In genomic region chr12:40477621-40478452, GRCm38 (mm10) we compare ENCODE assay signal across 8 mouse cellular contexts. TPM values are rescaled to one million over a fixed set of nuclear protein-coding genes. Genes with fewer than 3 reads are reported as not detected.
DNase-seq lines count a peak whose midpoint lies in the region; ATAC-seq and TF ChIP-seq lines count a peak whose summit lies in the region.
"Had no signal": no experiment of that assay in that cellular context is flagged by ENCODE, and none has a peak within 500 bp of the region (broad histone marks: within the 10 kb centered on the region; RNA-seq: fewer than 3 reads in every experiment).

No protein-coding gene starts in this region.

- H3K4me2 ChIP-seq in limb, embryonic 12.5 days = no peak overlapping the region
- no peak overlapping the region for H3K4me2 ChIP-seq in forebrain, embryonic 15.5 days (replicated peaks)
- no peak overlapping the region for H3K4me2 ChIP-seq in midbrain, postnatal 0 days (ENCODE audit: low read depth, low read length, poor library complexity, severe bottlenecking)

- H3K27me3 ChIP-seq in limb, embryonic 12.5 days = peaks cover 11% of the 10 kb centered on the region; the same call in 1 of the 2 replicates
- no peaks in the 10 kb centered on the region for H3K27me3 ChIP-seq in limb, embryonic 10.5 days (ENCODE audit: low read depth, poor library complexity, severe bottlenecking)
- H3K27me3 ChIP-seq in forebrain, embryonic 15.5 days = no peaks in the 10 kb centered on the region
- no peaks in the 10 kb centered on the region for H3K27me3 ChIP-seq in midbrain, postnatal 0 days (ENCODE audit: insufficient read depth, low read length)

- no peak overlapping the region for H3K9ac ChIP-seq in limb, embryonic 12.5 days (replicated peaks)
- H3K9ac ChIP-seq in forebrain, embryonic 15.5 days (replicated peaks) = no peak overlapping the region
- no peak overlapping the region for H3K9ac ChIP-seq in midbrain, postnatal 0 days (replicated peaks; ENCODE audit: low read length, poor library complexity, severe bottlenecking)

- peaks cover 25% of the 10 kb centered on the region for H3K4me1 ChIP-seq in limb, embryonic 12.5 days (replicated peaks)
- H3K4me1 ChIP-seq in limb, embryonic 10.5 days = peaks cover 23% of the 10 kb centered on the region
- peaks cover 31% of the 10 kb centered on the region for H3K4me1 ChIP-seq in forebrain, embryonic 15.5 days
- H3K4me1 ChIP-seq in midbrain, postnatal 0 days (ENCODE audit: insufficient read depth, low read length) = peaks cover 5% of the 10 kb centered on the region

- no peaks in the 10 kb centered on the region for H3K9me3 ChIP-seq in limb, embryonic 12.5 days
- no peaks in the 10 kb centered on the region for H3K9me3 ChIP-seq in limb, embryonic 10.5 days (replicated peaks)
- no peaks in the 10 kb centered on the region for H3K9me3 ChIP-seq in forebrain, embryonic 15.5 days
- H3K9me3 ChIP-seq in midbrain, postnatal 0 days (ENCODE audit: low read length) = no peaks in the 10 kb centered on the region

- no peak for TF ChIP-seq CTCF in midbrain, postnatal 0 days (IDR thresholded peaks at IDR 0.05)

- H3K27ac ChIP-seq in limb, embryonic 12.5 days = 0 out of 2 replicates have a peak overlapping the region, but pooled peaks have one; percentile 45
- H3K27ac ChIP-seq in limb, embryonic 10.5 days = no peak overlapping the region
- H3K27ac ChIP-seq in forebrain, embryonic 15.5 days (replicated peaks) = no peak overlapping the region
- H3K27ac ChIP-seq in midbrain, postnatal 0 days (ENCODE audit: low read depth, low read length) = no peak overlapping the region

- 0 out of 2 replicates have a peak, but pooled peaks have one; percentile 42 for ATAC-seq in limb, embryonic 12.5 days (ENCODE audit: insufficient number of reproducible peaks, insufficient read depth, low FRiP score, low TSS enrichment, low read depth)
- peak; percentile 36; the same call in 1 of the 2 replicates for ATAC-seq in forebrain, embryonic 15.5 days (replicated peaks)
- ATAC-seq in midbrain, postnatal 0 days (ENCODE audit: low FRiP score) = peak; percentile 71

- no peaks in the 10 kb centered on the region for H3K36me3 ChIP-seq in limb, embryonic 12.5 days
- no peaks in the 10 kb centered on the region for H3K36me3 ChIP-seq in limb, embryonic 10.5 days
- no peaks in the 10 kb centered on the region for H3K36me3 ChIP-seq in forebrain, embryonic 15.5 days
- H3K36me3 ChIP-seq in midbrain, postnatal 0 days (ENCODE audit: insufficient read depth, low read length) = no peaks in the 10 kb centered on the region

- no peak overlapping the region for H3K4me3 ChIP-seq in limb, embryonic 12.5 days (replicated peaks)
- no peak overlapping the region for H3K4me3 ChIP-seq in limb, embryonic 10.5 days
- H3K4me3 ChIP-seq in forebrain, embryonic 15.5 days = no peak overlapping the region
- no peak overlapping the region for H3K4me3 ChIP-seq in midbrain, postnatal 0 days (ENCODE audit: low read depth, low read length)
- H3K4me3 ChIP-seq: erythroblast, embryonic 14.5 days had no signal

- 37% methylated on average over 8 of the region's 8 CpGs for WGBS in limb, embryonic 12.5 days
- WGBS in limb, embryonic 10.5 days = 45% methylated on average over 8 of the region's 8 CpGs
- WGBS in forebrain, embryonic 15.5 days = 31% methylated on average over 8 of the region's 8 CpGs
- 14% methylated on average over 8 of the region's 8 CpGs for WGBS in midbrain, postnatal 0 days

- no peak for DNase-seq in limb, embryonic 10.5 days (ENCODE audit: low spot score)
- peak; percentile 35 for DNase-seq in kidney, adult 9 months
- peak; percentile 86 for DNase-seq in midbrain, postnatal 0 days (ENCODE audit: low spot score)
- DNase-seq in layer of hippocampus, adult 11-12 months (ENCODE audit: low spot score) = no peak
- no peak for DNase-seq in testis, postnatal 10 days (ENCODE audit: low spot score)

RNA-seq across cellular contexts. Expression of gene Dock4, which starts 32.1 kb away (rescaled TPM):
- 22.0 and 24.9 TPM in 2 replicates for polyA plus RNA-seq in limb, embryonic 12.5 days (2016; fragmentation: Nextera tagmentation; extraction: Ambion mirVana)
- 16.9 and 18.8 TPM in 2 replicates for polyA plus RNA-seq in limb, embryonic 10.5 days (2016; fragmentation: Nextera tagmentation; extraction: Ambion mirVana)
- polyA plus RNA-seq in forebrain, embryonic 15.5 days (2015; fragmentation: Nextera tagmentation; extraction: Ambion mirVana) = 30.1 and 31.9 TPM in 2 replicates
- 28.6 and 38.7 TPM in 2 replicates for total RNA-seq in midbrain, postnatal 0 days (2014; rRNA removed)
- 12.3 and 15.5 TPM in 2 replicates for polyA plus RNA-seq in midbrain, postnatal 0 days (2015; fragmentation: Nextera tagmentation; extraction: Ambion mirVana)

RNA-seq across cellular contexts. Expression of gene Zfp277, which starts 32.1 kb away (rescaled TPM):
- polyA plus RNA-seq in limb, embryonic 12.5 days (2016; fragmentation: Nextera tagmentation; extraction: Ambion mirVana) = 34.9 and 37.0 TPM in 2 replicates
- polyA plus RNA-seq in limb, embryonic 10.5 days (2016; fragmentation: Nextera tagmentation; extraction: Ambion mirVana) = 37.9 and 38.9 TPM in 2 replicates
- polyA plus RNA-seq in forebrain, embryonic 15.5 days (2015; fragmentation: Nextera tagmentation; extraction: Ambion mirVana) = 26.9 and 27.5 TPM in 2 replicates
- 22.9 and 26.3 TPM in 2 replicates for total RNA-seq in midbrain, postnatal 0 days (2014; rRNA removed)
- polyA plus RNA-seq in midbrain, postnatal 0 days (2015; fragmentation: Nextera tagmentation; extraction: Ambion mirVana) = 29.9 and 31.4 TPM in 2 replicates

Comparison
In these comparisons a context has a peak if more than half of its experiments do, and no peak if none do; other contexts are left out.
1. DNase-seq: peak in kidney, adult 9 months (single experiment) and midbrain, postnatal 0 days (single experiment); none in limb, embryonic 10.5 days (single experiment), layer of hippocampus, adult 11-12 months (single experiment) and testis, postnatal 10 days (single experiment).
2. Peak in every context shown above with its lines, with median percentiles within 50 percentile points of each other: ATAC-seq.